Mouse (Mus musculus) ovary, postnatal 10 days (tissue): ENCODE measurements around the gene Atp6v1d.

Experiments used
- DNase-seq: peaks from one replicate; pipeline ENCODE4 v3.0.0; 2022; ENCODE audit warnings: low spot score

Atp6v1d gene

GRCm38 (mm10) chr12:78861496-78862253 is at the start of gene Atp6v1d, which contains the start of gene Eif2s1:
Gene Atp6v1d, minus strand, starts transcription at chr12:78861638.
Gene Eif2s1, plus strand, starts transcription at chr12:78861819.
- peak; percentile 89 for DNase-seq

GRCm38 (mm10) chr12:78910684-78911461 is 49.4 kb upstream of the Atp6v1d start:
- DNase-seq: no peak

GRCm38 (mm10) chr12:78908081-78908605 is 46.7 kb upstream of the Atp6v1d start:
- no peak for DNase-seq

- peak; percentile 29 for DNase-seq
These were observed 45.3 kb upstream of the Atp6v1d start, which contains the start of gene Plek2 for GRCm38 (mm10) chr12:78906707-78907162. Gene Plek2, minus strand, starts transcription at chr12:78906964.

GRCm38 (mm10) chr12:78904499-78904898 is 43.1 kb upstream of the Atp6v1d start:
- no peak for DNase-seq

- no peak for DNase-seq
These were observed 41.9 kb upstream of the Atp6v1d start for GRCm38 (mm10) chr12:78903313-78903712.

GRCm38 (mm10) chr12:78901467-78901866 is 40.0 kb upstream of the Atp6v1d start:
- no peak for DNase-seq

GRCm38 (mm10) chr12:78897861-78898260 is 36.4 kb upstream of the Atp6v1d start:
- no peak for DNase-seq

- DNase-seq: no peak
These were observed 29.7 kb upstream of the Atp6v1d start for GRCm38 (mm10) chr12:78891149-78891548.

- DNase-seq: no peak
These were observed 28.6 kb upstream of the Atp6v1d start for GRCm38 (mm10) chr12:78890062-78890461.

- no peak for DNase-seq
These were observed 13.1 kb upstream of the Atp6v1d start for GRCm38 (mm10) chr12:78874581-78874980.

- no peak for DNase-seq
These were observed 6.7 kb upstream of the Atp6v1d start for GRCm38 (mm10) chr12:78868115-78868514.

- no peak for DNase-seq
These were observed 4.0 kb upstream of the Atp6v1d start for GRCm38 (mm10) chr12:78865434-78865833.

- DNase-seq: no peak
These were observed 854 bp upstream of the Atp6v1d start for GRCm38 (mm10) chr12:78862254-78862730.

GRCm38 (mm10) chr12:78860921-78861495 is 430 bp downstream of the Atp6v1d start:
- no peak for DNase-seq

GRCm38 (mm10) chr12:78848246-78848645 is 13.2 kb downstream of the Atp6v1d start:
- no peak for DNase-seq

- DNase-seq: no peak
These were observed 19.0 kb downstream of the Atp6v1d start for GRCm38 (mm10) chr12:78842429-78842828.

- DNase-seq: no peak
These were observed 21.5 kb downstream of the Atp6v1d start for GRCm38 (mm10) chr12:78839906-78840305.

- DNase-seq: no peak
These were observed 26.9 kb downstream of the Atp6v1d start for GRCm38 (mm10) chr12:78834496-78834895.

- no peak for DNase-seq
These were observed 47.0 kb downstream of the Atp6v1d start for GRCm38 (mm10) chr12:78814437-78814836.

- DNase-seq: no peak
These were observed 59.6 kb downstream of the Atp6v1d start for GRCm38 (mm10) chr12:78801836-78802235.

GRCm38 (mm10) chr12:78800036-78800435 is 61.4 kb downstream of the Atp6v1d start:
- DNase-seq: no peak
